Mouse (Mus musculus): ENCODE results near the gene Trio. TPM values are rescaled to one million over a fixed set of nuclear protein-coding genes. Genes with fewer than 3 reads are reported as not detected.

Trio gene
- polyA plus RNA-seq, 1 experiment from 2014 or later: 36.2 TPM

GRCm38 (mm10) chr15:27906409-27906808 lies 119.2 kb downstream of the Trio start:
- WGBS: 52% methylated on average over 4 of the region's 4 CpGs
- Histone ChIP-seq H3K4me3 (no peak overlapping the region), H3K27me3 (no peaks in the 10 kb centered on the region), H3K36me3 (peaks cover 3% of the 10 kb centered on the region; the same call in 1 of the 2 replicates), H3K4me2 (no peak overlapping the region), H3K9me3 (no peaks in the 10 kb centered on the region), H3K27ac (replicated peaks) (0 out of 2 replicates have a peak overlapping the region, but pooled peaks have one; percentile 32), H3K9ac (no peak overlapping the region), H3K4me1 (replicated peaks) (peaks cover 32% of the 10 kb centered on the region)
- ATAC-seq (ENCODE audit: low FRiP score, low read depth): no peak

DNA sequence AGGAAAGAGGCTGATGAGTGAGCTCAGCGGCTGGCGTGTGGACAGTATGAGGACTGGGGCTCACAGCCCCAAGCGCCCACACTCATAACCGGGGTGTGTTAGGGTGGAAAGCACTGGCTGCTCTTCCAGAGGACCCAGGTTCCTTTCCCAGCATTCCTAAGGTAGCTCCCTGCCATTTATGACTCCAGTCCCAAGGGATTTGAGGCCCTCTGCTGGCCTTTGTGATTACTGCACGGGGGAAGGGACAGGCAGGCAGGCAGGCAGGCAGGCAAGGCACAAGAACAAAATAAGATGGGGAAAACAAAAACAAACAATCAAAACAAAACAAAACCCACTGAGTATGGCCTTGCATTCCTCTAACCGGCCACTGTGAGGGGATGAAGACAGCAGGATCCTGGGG lies 120.3 kb downstream of the Trio start:
- 68% methylated on average over 6 of the region's 6 CpGs for WGBS
- ATAC-seq (ENCODE audit: low FRiP score, low read depth): peak; percentile 30; the same call in 1 of the 2 replicates
- no peak overlapping the region for H3K4me3 ChIP-seq
- peaks cover 9% of the 10 kb centered on the region for H3K36me3 ChIP-seq
- H3K9me3 ChIP-seq: no peaks in the 10 kb centered on the region
- peaks cover 32% of the 10 kb centered on the region for H3K4me1 ChIP-seq (replicated peaks)
- no peaks in the 10 kb centered on the region for H3K27me3 ChIP-seq
- no peak overlapping the region for H3K9ac ChIP-seq
- no peak overlapping the region for H3K27ac ChIP-seq (replicated peaks)
- no peak overlapping the region for H3K4me2 ChIP-seq

- peaks cover 15% of the 10 kb centered on the region for H3K36me3 ChIP-seq
- peaks cover 32% of the 10 kb centered on the region for H3K4me1 ChIP-seq (replicated peaks)
- no peak overlapping the region for H3K27ac ChIP-seq (replicated peaks)
- H3K27me3 ChIP-seq: no peaks in the 10 kb centered on the region
- no peak overlapping the region for H3K4me2 ChIP-seq
- 61% methylated on average over 16 of the region's 16 CpGs for WGBS
- no peak for ATAC-seq (ENCODE audit: low FRiP score, low read depth)
- H3K4me3 ChIP-seq: no peak overlapping the region
- H3K9me3 ChIP-seq: no peaks in the 10 kb centered on the region
- H3K9ac ChIP-seq: no peak overlapping the region
These were observed 121.2 kb downstream of the Trio start for GRCm38 (mm10) chr15:27904346-27905005.

DNA sequence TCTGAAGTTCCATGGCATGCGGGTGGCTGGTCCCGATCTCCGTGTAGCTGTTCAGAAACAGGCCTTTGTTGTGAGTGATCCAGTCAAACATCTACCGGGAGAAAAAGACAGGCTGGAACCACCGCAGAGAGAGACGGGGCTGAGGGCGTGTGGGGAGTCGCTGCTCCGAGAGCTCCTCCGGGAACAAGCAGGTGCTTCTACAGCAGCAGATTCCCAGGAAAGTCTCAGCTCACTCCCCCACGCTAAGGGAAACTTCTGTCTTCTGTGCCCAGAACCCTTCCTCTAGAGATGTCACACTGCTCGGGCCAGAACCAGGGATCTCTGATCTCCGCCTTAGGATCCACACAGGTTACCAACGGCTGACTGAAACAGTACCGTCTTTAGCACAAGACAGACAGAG lies 124.4 kb downstream of the Trio start:
- H3K9me3 ChIP-seq: no peaks in the 10 kb centered on the region
- H3K27ac ChIP-seq (replicated peaks): no peak overlapping the region
- H3K36me3 ChIP-seq: peaks cover 24% of the 10 kb centered on the region
- WGBS: 77% methylated on average over 15 of the region's 15 CpGs
- H3K9ac ChIP-seq: no peak overlapping the region
- H3K4me3 ChIP-seq: no peak overlapping the region
- H3K4me1 ChIP-seq (replicated peaks): peaks cover 14% of the 10 kb centered on the region
- H3K27me3 ChIP-seq: no peaks in the 10 kb centered on the region
- H3K4me2 ChIP-seq: no peak overlapping the region
- no peak for ATAC-seq (ENCODE audit: low FRiP score, low read depth)

GRCm38 (mm10) chr15:27898795-27899406 lies 126.7 kb downstream of the Trio start:
- no peak for ATAC-seq (ENCODE audit: low FRiP score, low read depth)
- Histone ChIP-seq H3K27ac (replicated peaks) (no peak overlapping the region), H3K4me3 (no peak overlapping the region), H3K4me1 (replicated peaks) (peaks cover 14% of the 10 kb centered on the region; the same call in 1 of the 2 replicates), H3K4me2 (no peak overlapping the region), H3K9ac (no peak overlapping the region), H3K27me3 (no peaks in the 10 kb centered on the region), H3K36me3 (peaks cover 24% of the 10 kb centered on the region), H3K9me3 (no peaks in the 10 kb centered on the region)
- WGBS: 86% methylated on average over 6 of the region's 6 CpGs

GRCm38 (mm10) chr15:27894112-27894511 lies 131.5 kb downstream of the Trio start:
- H3K27ac ChIP-seq (replicated peaks): peak overlapping the region; percentile 31; the same call in 1 of the 2 replicates
- H3K27me3 ChIP-seq: no peaks in the 10 kb centered on the region
- 50% methylated on average over 12 of the region's 12 CpGs for WGBS
- peaks cover 12% of the 10 kb centered on the region for H3K4me1 ChIP-seq (replicated peaks)
- no peak overlapping the region for H3K9ac ChIP-seq
- H3K4me2 ChIP-seq: no peak overlapping the region
- no peak overlapping the region for H3K4me3 ChIP-seq
- no peak for ATAC-seq (ENCODE audit: low FRiP score, low read depth)
- H3K9me3 ChIP-seq: no peaks in the 10 kb centered on the region
- peaks cover 28% of the 10 kb centered on the region for H3K36me3 ChIP-seq

DNA sequence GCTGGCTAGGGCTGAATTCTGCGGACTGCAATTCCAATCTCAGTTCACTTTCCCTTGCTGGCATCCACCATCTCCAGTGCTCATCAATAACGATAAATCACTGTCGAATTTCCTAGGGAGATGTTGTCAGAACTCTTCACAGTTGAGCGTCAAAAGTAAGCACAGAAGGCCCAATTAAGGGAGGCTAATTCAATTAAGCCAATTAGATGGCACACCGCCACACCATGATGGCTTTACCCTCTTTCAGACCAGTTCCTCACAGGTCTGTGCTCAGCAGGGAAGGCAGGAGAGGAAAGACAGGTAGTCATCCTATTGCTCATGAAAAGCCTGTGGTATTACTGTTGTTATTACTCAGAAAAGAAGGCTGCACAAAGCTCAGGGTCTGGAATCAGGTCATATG lies 133.6 kb downstream of the Trio start:
- H3K4me3 ChIP-seq: no peak overlapping the region
- peaks cover 12% of the 10 kb centered on the region for H3K4me1 ChIP-seq (replicated peaks)
- ATAC-seq (ENCODE audit: low FRiP score, low read depth): no peak
- no peaks in the 10 kb centered on the region for H3K27me3 ChIP-seq
- no peaks in the 10 kb centered on the region for H3K9me3 ChIP-seq
- H3K4me2 ChIP-seq: no peak overlapping the region
- peaks cover 29% of the 10 kb centered on the region for H3K36me3 ChIP-seq
- no peak overlapping the region for H3K27ac ChIP-seq (replicated peaks)
- H3K9ac ChIP-seq: no peak overlapping the region
- WGBS: 67% methylated on average over 5 of the region's 5 CpGs

DNA sequence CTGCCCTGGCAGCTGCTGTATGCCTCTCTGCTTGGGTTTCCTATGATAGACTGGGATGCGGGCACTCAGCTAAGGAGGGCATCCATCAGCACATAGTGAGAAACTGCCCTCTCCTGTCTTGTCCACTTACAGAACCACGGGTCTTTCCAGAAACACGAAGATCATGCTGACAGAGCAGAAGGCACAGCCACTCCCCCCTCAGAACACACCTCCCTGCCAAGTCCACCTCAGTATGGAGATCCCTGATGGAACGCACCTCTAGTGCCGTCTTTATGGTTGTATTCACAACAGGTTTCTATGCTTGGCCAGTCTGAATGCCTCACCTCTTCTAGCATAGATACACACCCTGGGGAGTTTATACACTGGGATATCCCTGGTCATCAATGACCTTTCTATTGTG lies 135.0 kb downstream of the Trio start:
- Histone ChIP-seq H3K9ac (no peak overlapping the region), H3K27me3 (no peaks in the 10 kb centered on the region), H3K36me3 (peaks cover 37% of the 10 kb centered on the region), H3K4me1 (replicated peaks) (peaks cover 12% of the 10 kb centered on the region), H3K9me3 (no peaks in the 10 kb centered on the region), H3K4me2 (no peak overlapping the region), H3K4me3 (no peak overlapping the region), H3K27ac (replicated peaks) (no peak overlapping the region)
- ATAC-seq (ENCODE audit: low FRiP score, low read depth): no peak
- 92% methylated on average over 5 of the region's 5 CpGs for WGBS

GRCm38 (mm10) chr15:27888153-27888552 lies 137.5 kb downstream of the Trio start:
- Histone ChIP-seq H3K4me2 (no peak overlapping the region), H3K9me3 (no peaks in the 10 kb centered on the region), H3K27me3 (no peaks in the 10 kb centered on the region), H3K27ac (replicated peaks) (no peak overlapping the region), H3K4me1 (replicated peaks) (peaks cover 13% of the 10 kb centered on the region; the same call in 1 of the 2 replicates), H3K36me3 (peaks cover 37% of the 10 kb centered on the region), H3K4me3 (no peak overlapping the region), H3K9ac (no peak overlapping the region)
- WGBS: 63% methylated on average over 13 of the region's 13 CpGs
- ATAC-seq (ENCODE audit: low FRiP score, low read depth): no peak

DNA sequence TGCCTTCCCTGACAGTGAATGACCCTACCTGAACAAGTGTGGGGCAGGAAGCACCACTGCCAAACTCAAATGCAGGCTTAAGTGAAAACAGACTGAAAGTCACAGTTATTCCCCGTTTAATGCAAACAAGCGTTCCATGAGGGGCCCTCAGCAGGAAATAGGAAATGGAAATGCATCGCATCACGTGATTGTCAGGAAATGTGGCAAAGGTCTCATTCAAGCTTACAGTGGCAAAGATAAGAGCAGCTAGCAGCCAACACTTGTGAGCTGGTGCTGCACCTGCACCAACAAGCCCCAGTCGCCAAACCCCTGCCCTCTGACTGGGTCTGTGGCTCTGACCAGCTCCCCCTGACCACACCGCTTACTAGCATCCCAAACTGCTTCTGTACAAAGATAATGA lies 138.7 kb downstream of the Trio start:
- Histone ChIP-seq H3K4me2 (no peak overlapping the region), H3K9me3 (no peaks in the 10 kb centered on the region), H3K4me1 (replicated peaks) (peaks cover 11% of the 10 kb centered on the region; the same call in 1 of the 2 replicates), H3K9ac (no peak overlapping the region), H3K4me3 (no peak overlapping the region), H3K36me3 (peaks cover 37% of the 10 kb centered on the region), H3K27ac (replicated peaks) (no peak overlapping the region), H3K27me3 (no peaks in the 10 kb centered on the region)
- ATAC-seq (ENCODE audit: low FRiP score, low read depth): no peak
- 85% methylated on average over 6 of the region's 6 CpGs for WGBS

DNA sequence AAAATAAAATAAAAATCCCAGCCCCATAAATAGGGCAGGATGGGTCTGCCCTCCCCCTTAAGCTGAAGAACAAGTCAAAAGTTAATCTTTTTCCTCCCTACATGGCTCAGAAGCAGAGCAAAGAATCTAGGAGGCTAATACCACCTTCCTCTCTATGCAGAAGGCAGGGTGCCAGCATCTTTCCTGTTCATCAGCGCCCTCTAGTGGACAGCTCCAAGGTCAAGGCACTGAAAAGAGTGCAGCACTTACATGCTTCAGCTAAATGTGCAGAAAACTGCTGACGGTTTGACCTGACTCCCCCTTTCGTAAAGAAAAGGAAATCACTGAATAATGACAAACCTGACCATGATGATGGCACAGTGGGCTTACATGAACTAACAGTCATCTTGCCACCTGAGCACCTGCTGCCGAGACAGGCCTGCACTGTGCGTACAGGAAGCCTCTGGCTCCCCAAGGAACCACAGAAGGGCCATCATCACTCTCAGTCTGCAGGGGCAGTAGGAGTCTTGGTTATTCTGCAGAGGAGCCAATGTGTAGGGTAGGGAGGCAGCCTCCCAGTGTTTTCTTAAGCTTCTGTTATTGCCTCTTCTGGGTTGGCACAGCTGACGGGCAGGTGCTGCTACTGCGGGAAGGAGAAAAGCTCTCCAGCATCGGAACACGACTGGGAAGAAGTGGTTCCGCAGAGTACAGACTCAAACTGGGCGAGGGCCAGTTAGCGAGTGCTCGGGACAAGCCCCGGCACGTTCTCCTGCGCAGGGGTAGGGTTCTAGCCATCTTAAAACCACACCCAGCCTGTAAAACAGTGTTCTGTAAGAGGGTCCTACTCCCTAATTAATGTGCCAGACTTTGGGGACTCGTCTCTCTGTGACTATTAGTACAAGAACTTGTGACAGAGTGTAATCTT lies 141.0 kb downstream of the Trio start:
- no peak overlapping the region for H3K4me3 ChIP-seq
- peaks cover 25% of the 10 kb centered on the region for H3K36me3 ChIP-seq
- H3K27me3 ChIP-seq: no peaks in the 10 kb centered on the region
- no peak overlapping the region for H3K9ac ChIP-seq
- H3K4me2 ChIP-seq: no peak overlapping the region
- peaks cover 9% of the 10 kb centered on the region; the same call in 1 of the 2 replicates for H3K4me1 ChIP-seq (replicated peaks)
- peak overlapping the region; percentile 70 for H3K27ac ChIP-seq (replicated peaks)
- H3K9me3 ChIP-seq: no peaks in the 10 kb centered on the region
- ATAC-seq (ENCODE audit: low FRiP score, low read depth): peak; percentile 85
- 74% methylated on average over 17 of the region's 17 CpGs for WGBS

DNA sequence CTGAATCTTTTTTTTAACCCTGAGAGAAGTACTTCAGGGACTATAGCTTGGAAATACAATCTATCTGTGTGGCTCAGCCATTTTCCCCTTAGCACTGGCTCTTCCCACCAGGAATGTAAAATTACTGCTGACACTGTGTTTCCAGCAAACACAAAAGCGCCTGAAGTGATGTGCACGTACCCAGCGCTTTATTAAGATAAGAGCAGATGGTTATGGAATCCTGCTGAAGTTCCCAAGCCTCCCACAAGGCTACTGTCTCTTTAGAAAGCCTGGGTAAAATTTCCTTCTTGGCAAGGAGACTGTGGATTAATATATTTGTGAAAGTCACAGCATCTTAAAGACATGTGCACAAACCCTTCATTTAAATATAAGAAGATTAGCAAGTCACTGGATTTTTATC lies 141.8 kb downstream of the Trio start:
- Histone ChIP-seq H3K9me3 (no peaks in the 10 kb centered on the region), H3K4me3 (no peak overlapping the region), H3K9ac (no peak overlapping the region), H3K4me2 (no peak overlapping the region), H3K27ac (replicated peaks) (peak overlapping the region; percentile 70), H3K36me3 (peaks cover 18% of the 10 kb centered on the region), H3K27me3 (no peaks in the 10 kb centered on the region), H3K4me1 (replicated peaks) (peaks cover 9% of the 10 kb centered on the region; the same call in 1 of the 2 replicates)
- ATAC-seq (ENCODE audit: low FRiP score, low read depth): peak; percentile 12; the same call in 1 of the 2 replicates
- WGBS: 64% methylated on average over 3 of the region's 3 CpGs

All from hindbrain, embryonic 15.5 days (tissue).